4 mouse cellular contexts compared by ENCODE assay signal in the genomic region with DNA sequence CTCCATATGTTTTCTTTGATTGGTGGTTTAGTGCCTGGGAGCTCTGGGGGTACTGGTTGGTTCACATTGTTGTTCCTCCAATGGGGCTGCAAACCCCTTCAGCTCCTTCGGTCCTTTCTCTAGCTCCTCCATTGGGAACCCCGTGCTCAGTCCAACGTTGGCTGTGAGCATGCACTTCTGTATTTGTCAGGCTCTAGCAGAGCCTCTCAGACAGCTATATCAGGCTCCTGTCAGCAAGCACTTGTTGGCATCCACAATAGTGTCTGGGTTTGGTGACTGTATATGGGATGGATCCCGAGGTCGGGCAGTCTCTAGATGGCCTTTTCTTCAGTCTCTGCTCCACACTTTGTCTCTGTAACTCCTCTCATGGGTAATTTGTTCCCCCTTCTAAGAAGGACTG. TPM values are rescaled to one million over a fixed set of nuclear protein-coding genes. Genes with fewer than 3 reads are reported as not detected.
"Had no signal": no experiment of that assay in that cellular context is flagged by ENCODE, and none has a peak within 500 bp of the region (broad histone marks: within the 10 kb centered on the region; RNA-seq: fewer than 3 reads in every experiment).

No protein-coding gene starts in this region.

RNA-seq across cellular contexts. Expression of a gene that starts 5.4 kb away (rescaled TPM):
- total RNA-seq: monocyte, adult 5-6 weeks; neutrophil, adult 5-6 weeks had no signal
- polyA plus RNA-seq: macrophage had no signal

RNA-seq across cellular contexts. Expression of a gene that starts 6.2 kb away (rescaled TPM):
- polyA plus RNA-seq: macrophage; spleen, adult 2 months had no signal
